Mouse (Mus musculus) heart, embryonic 14.5 days (tissue): ENCODE measurements at regions not wholly inside any gene's neighbourhood (a gene's known extent, or its start where the extent isn't known, plus 50 kb on each side); places are given as distances from the start of the nearest gene placed in this dataset.

Source experiments
- ATAC-seq: fragments of 200-750 bp; cut with Nextera tagmentation; 2 replicates; pipeline ENCODE4 v1.8.0; 2017; ENCODE audit warnings: low read depth, moderate TSS enrichment; ENCODE audit not compliant: insufficient number of reproducible peaks, insufficient read depth, low FRiP score
- H3K27ac ChIP-seq, 2 experiments: fragments of 200-500 bp in 1 of 2; fragments of 300-500 bp in 1 of 2; sonication (generic) in 1 of 2; replicated peaks in 1 of 2; 2 replicates each; pipeline ENCODE4 v1.5.1; 2012 to 2014; ENCODE audit warnings: low read depth in 2 of 2, low read length in 2 of 2, control low read depth in 1 of 2, mild to moderate bottlenecking in 1 of 2, mixed read lengths in 1 of 2; ENCODE audit not compliant: control insufficient read depth in 1 of 2, insufficient read depth in 1 of 2
- H3K27me3 ChIP-seq: fragments of 300-500 bp; sonication (generic); 2 replicates; pipeline ENCODE4 v1.6.1; 2014; ENCODE audit warnings: mild to moderate bottlenecking, low read length, control low read depth; ENCODE audit not compliant: control insufficient read depth, insufficient read depth
- H3K36me3 ChIP-seq: fragments of 300-500 bp; sonication (generic); 2 replicates; pipeline ENCODE4 v1.6.1; 2014; ENCODE audit warnings: mild to moderate bottlenecking, control low read depth, low read length, mixed read lengths; ENCODE audit not compliant: control insufficient read depth, insufficient read depth
- H3K4me1 ChIP-seq, 2 experiments: fragments of 200-500 bp in 1 of 2; fragments of 300-500 bp in 1 of 2; sonication (generic) in 1 of 2; 2 replicates each; pipeline ENCODE4 v1.6.1; 2012 to 2014; ENCODE audit warnings: low read length in 2 of 2, control low read depth in 1 of 2, mixed read lengths in 1 of 2; ENCODE audit not compliant: control insufficient read depth in 2 of 2, insufficient read depth in 2 of 2
- H3K4me2 ChIP-seq: fragments of 300-500 bp; sonication (generic); 2 replicates; pipeline ENCODE4 v1.6.1; 2014; ENCODE audit warnings: mild to moderate bottlenecking, low read length
- H3K4me3 ChIP-seq, 2 experiments: fragments of 200-500 bp in 1 of 2; fragments of 300-500 bp in 1 of 2; sonication (generic) in 1 of 2; 2 replicates each; pipeline ENCODE4 v1.5.1; 2012 to 2014; ENCODE audit warnings: low read length in 2 of 2, mild to moderate bottlenecking in 2 of 2, control low read depth in 1 of 2, low read depth in 1 of 2, moderate library complexity in 1 of 2; ENCODE audit not compliant: control insufficient read depth in 1 of 2, insufficient read depth in 1 of 2
- H3K9ac ChIP-seq: fragments of 300-500 bp; sonication (generic); 2 replicates; pipeline ENCODE4 v1.6.1; 2014; ENCODE audit warnings: mild to moderate bottlenecking, low read length
- H3K9me3 ChIP-seq: fragments of 300-500 bp; sonication (generic); 2 replicates; pipeline ENCODE4 v1.6.1; 2016; ENCODE audit warnings: low read length, control low read depth; ENCODE audit not compliant: control insufficient read depth
- WGBS: fragments of 180-500 bp; shearing (Covaris S2); extraction: QIAGEN DNeasy Blood & Tissue Kit; methylation state at CpG from one replicate; pipeline ENCODE4 v1.1.7; 2014; 5-methylcytosine and 5-hydroxymethylcytosine counted together

GRCm38 (mm10) chr1:35752636-35753035 lies 315.6 kb upstream of the Hs6st1 start:
- no peak overlapping the region for H3K4me3 ChIP-seq
- 80% methylated on average over 9 of the region's 9 CpGs for WGBS
- H3K9ac ChIP-seq, result no peak overlapping the region
- no peak overlapping the region for H3K27ac ChIP-seq
- H3K9me3 ChIP-seq, result 0 out of 2 replicates have a peak, but pooled peaks cover 3% of the 10 kb centered on the region
- no peaks in the 10 kb centered on the region for H3K36me3 ChIP-seq
- H3K4me2 ChIP-seq, result no peak overlapping the region
- no peaks in the 10 kb centered on the region for H3K27me3 ChIP-seq
- H3K4me1 ChIP-seq, result no peaks in the 10 kb centered on the region
- no peak for ATAC-seq

GRCm38 (mm10) chr1:35754170-35754569 lies 314.0 kb upstream of the Hs6st1 start:
- ATAC-seq, result no peak
- Histone ChIP-seq H3K4me2 (no peak overlapping the region), H3K36me3 (no peaks in the 10 kb centered on the region), H3K27ac (no peak overlapping the region), H3K9ac (no peak overlapping the region), H3K4me1 (peaks cover 2 to 3% of the 10 kb centered on the region in 2 experiments; a peak in 2 of 4 replicates), H3K9me3 (0 out of 2 replicates have a peak, but pooled peaks cover 3% of the 10 kb centered on the region), H3K4me3 (no peak overlapping the region), H3K27me3 (no peaks in the 10 kb centered on the region)
- 70% methylated on average over 10 of the region's 11 CpGs for WGBS

- Histone ChIP-seq H3K9me3 (0 out of 2 replicates have a peak, but pooled peaks cover 3% of the 10 kb centered on the region), H3K4me1 (peaks cover 13 to 14% of the 10 kb centered on the region in 2 experiments; a peak in 3 of 4 replicates), H3K4me2 (no peak overlapping the region), H3K9ac (no peak overlapping the region), H3K27me3 (no peaks in the 10 kb centered on the region), H3K27ac (peak overlapping the region; percentile 7 to 53; a peak in 3 of 4 replicates), H3K36me3 (no peaks in the 10 kb centered on the region), H3K4me3 (no peak overlapping the region)
- 85% methylated on average over 12 of the region's 12 CpGs for WGBS
- no peak for ATAC-seq
Observed at GRCm38 (mm10) chr1:35759010-35759409, 309.2 kb upstream of the Hs6st1 start.

GRCm38 (mm10) chr1:35759600-35759999 lies 308.6 kb upstream of the Hs6st1 start:
- H3K4me2 ChIP-seq, result no peak overlapping the region
- 5% methylated on average over 4 of the region's 4 CpGs for WGBS
- no peak overlapping the region for H3K4me3 ChIP-seq
- peak overlapping the region; percentile 7 to 53; a peak in 3 of 4 replicates for H3K27ac ChIP-seq
- peaks cover 13 to 14% of the 10 kb centered on the region in 2 experiments; a peak in 3 of 4 replicates for H3K4me1 ChIP-seq
- no peaks in the 10 kb centered on the region for H3K27me3 ChIP-seq
- H3K36me3 ChIP-seq, result no peaks in the 10 kb centered on the region
- H3K9ac ChIP-seq, result 0 out of 2 replicates have a peak overlapping the region, but pooled peaks have one; percentile 16
- peak; percentile 62 for ATAC-seq
- 0 out of 2 replicates have a peak, but pooled peaks cover 3% of the 10 kb centered on the region for H3K9me3 ChIP-seq

GRCm38 (mm10) chr1:35763051-35763450 lies 305.1 kb upstream of the Hs6st1 start:
- ATAC-seq, result no peak
- Histone ChIP-seq H3K36me3 (no peaks in the 10 kb centered on the region), H3K9ac (no peak overlapping the region), H3K9me3 (no peaks in the 10 kb centered on the region), H3K4me3 (no peak overlapping the region), H3K4me1 (peaks cover 13 to 14% of the 10 kb centered on the region in 2 experiments; a peak in 3 of 4 replicates), H3K27ac (no peak overlapping the region), H3K4me2 (no peak overlapping the region), H3K27me3 (no peaks in the 10 kb centered on the region)
- 84% methylated on average over 9 of the region's 9 CpGs for WGBS

GRCm38 (mm10) chr1:35763456-35763855 lies 304.7 kb upstream of the Hs6st1 start:
- H3K4me3 ChIP-seq, result no peak overlapping the region
- H3K27me3 ChIP-seq, result no peaks in the 10 kb centered on the region
- no peaks in the 10 kb centered on the region for H3K9me3 ChIP-seq
- no peak overlapping the region for H3K27ac ChIP-seq
- 66% methylated on average over 10 of the region's 10 CpGs for WGBS
- no peak overlapping the region for H3K9ac ChIP-seq
- no peaks in the 10 kb centered on the region for H3K36me3 ChIP-seq
- H3K4me1 ChIP-seq, result peaks cover 13 to 14% of the 10 kb centered on the region in 2 experiments; a peak in 3 of 4 replicates
- H3K4me2 ChIP-seq, result no peak overlapping the region
- peak; percentile 37; the same call in 1 of the 2 replicates for ATAC-seq

- Histone ChIP-seq H3K9me3 (no peaks in the 10 kb centered on the region), H3K4me3 (no peak overlapping the region), H3K27ac (no peak overlapping the region), H3K27me3 (no peaks in the 10 kb centered on the region), H3K4me1 (peaks cover 11 to 12% of the 10 kb centered on the region in 2 experiments; a peak in 3 of 4 replicates), H3K9ac (no peak overlapping the region), H3K4me2 (no peak overlapping the region), H3K36me3 (no peaks in the 10 kb centered on the region)
- WGBS, result 93% methylated on average over 1 of the region's 1 CpGs
- no peak for ATAC-seq
Observed at GRCm38 (mm10) chr1:35764068-35764467, 304.1 kb upstream of the Hs6st1 start.

- no peaks in the 10 kb centered on the region for H3K36me3 ChIP-seq
- peaks cover 0 to 3% of the 10 kb centered on the region in 2 experiments; a peak in 1 of 4 replicates for H3K4me1 ChIP-seq
- H3K4me3 ChIP-seq, result no peak overlapping the region
- H3K27me3 ChIP-seq, result no peaks in the 10 kb centered on the region
- no peak overlapping the region for H3K27ac ChIP-seq
- no peak overlapping the region for H3K4me2 ChIP-seq
- ATAC-seq, result no peak
- no peak overlapping the region for H3K9ac ChIP-seq
- 82% methylated on average over 4 of the region's 4 CpGs for WGBS
- no peaks in the 10 kb centered on the region for H3K9me3 ChIP-seq
Observed at GRCm38 (mm10) chr1:35765692-35766091, 302.5 kb upstream of the Hs6st1 start.
